Mouse (Mus musculus): Measurements from ENCODE around the gene Rab35. TPM values are rescaled to one million over a fixed set of nuclear protein-coding genes. Genes with fewer than 3 reads are reported as not detected.

Rab35 gene
- 10 to 100 TPM; 42.1 to 49.6 (median 44.0) TPM for total RNA-seq (2022)

- DNase-seq (ENCODE audit: low spot score in 2 of 2): peak; percentile 86 to 90
Measured at GRCm38 (mm10) chr5:115631505-115632357, at the start of gene Rab35. Gene Rab35 (plus strand): TSS chr5:115631908.

- DNase-seq (ENCODE audit: low spot score in 2 of 2): no peak
Measured at GRCm38 (mm10) chr5:115585616-115586015, 46.1 kb upstream of the Rab35 start.

- no peak for DNase-seq (ENCODE audit: low spot score in 2 of 2)
Measured at GRCm38 (mm10) chr5:115586166-115586565, 45.5 kb upstream of the Rab35 start.

GRCm38 (mm10) chr5:115586780-115587179 is 44.9 kb upstream of the Rab35 start:
- DNase-seq (ENCODE audit: low spot score in 2 of 2): no peak

- no peak for DNase-seq (ENCODE audit: low spot score in 2 of 2)
Measured at GRCm38 (mm10) chr5:115591028-115591427, 40.7 kb upstream of the Rab35 start.

GRCm38 (mm10) chr5:115591506-115591905 is 40.2 kb upstream of the Rab35 start:
- DNase-seq (ENCODE audit: low spot score in 2 of 2): no peak

GRCm38 (mm10) chr5:115603561-115603960 is 28.1 kb upstream of the Rab35 start:
- DNase-seq (ENCODE audit: low spot score in 2 of 2): no peak

- no peak for DNase-seq (ENCODE audit: low spot score in 2 of 2)
Measured at GRCm38 (mm10) chr5:115611566-115611965, 20.1 kb upstream of the Rab35 start.

- no peak for DNase-seq (ENCODE audit: low spot score in 2 of 2)
Measured at GRCm38 (mm10) chr5:115613332-115613731, 18.4 kb upstream of the Rab35 start.

GRCm38 (mm10) chr5:115614948-115615347 is 16.8 kb upstream of the Rab35 start:
- DNase-seq (ENCODE audit: low spot score in 2 of 2): peak; percentile 27 to 34

GRCm38 (mm10) chr5:115619690-115620089 is 12.0 kb upstream of the Rab35 start:
- DNase-seq (ENCODE audit: low spot score in 2 of 2): no peak

- DNase-seq (ENCODE audit: low spot score in 2 of 2): no peak
Measured at GRCm38 (mm10) chr5:115622686-115623085, 9.0 kb upstream of the Rab35 start.

- no peak for DNase-seq (ENCODE audit: low spot score in 2 of 2)
Measured at GRCm38 (mm10) chr5:115623694-115624440, 7.8 kb upstream of the Rab35 start.

- no peak for DNase-seq (ENCODE audit: low spot score in 2 of 2)
Measured at GRCm38 (mm10) chr5:115626237-115626886, 5.3 kb upstream of the Rab35 start.

GRCm38 (mm10) chr5:115628083-115628482 is 3.6 kb upstream of the Rab35 start:
- no peak for DNase-seq (ENCODE audit: low spot score in 2 of 2)

- no peak for DNase-seq (ENCODE audit: low spot score in 2 of 2)
Measured at GRCm38 (mm10) chr5:115629672-115630071, 2.0 kb upstream of the Rab35 start.

GRCm38 (mm10) chr5:115630291-115630690 is 1.4 kb upstream of the Rab35 start:
- no peak for DNase-seq (ENCODE audit: low spot score in 2 of 2)

GRCm38 (mm10) chr5:115632358-115632714 is 628 bp downstream of the Rab35 start:
- no peak for DNase-seq (ENCODE audit: low spot score in 2 of 2)

GRCm38 (mm10) chr5:115633060-115633459 is 1.4 kb downstream of the Rab35 start:
- no peak for DNase-seq (ENCODE audit: low spot score in 2 of 2)

GRCm38 (mm10) chr5:115634046-115634445 is 2.3 kb downstream of the Rab35 start:
- DNase-seq (ENCODE audit: low spot score in 2 of 2): no peak

GRCm38 (mm10) chr5:115635536-115635935 is 3.8 kb downstream of the Rab35 start:
- no peak for DNase-seq (ENCODE audit: low spot score in 2 of 2)

GRCm38 (mm10) chr5:115644192-115644591 is 12.5 kb downstream of the Rab35 start:
- no peak for DNase-seq (ENCODE audit: low spot score in 2 of 2)

All from gastrocnemius, adult 8-10 months (tissue).